ENCODE assay signal across 8 mouse cellular contexts in the genomic region with DNA sequence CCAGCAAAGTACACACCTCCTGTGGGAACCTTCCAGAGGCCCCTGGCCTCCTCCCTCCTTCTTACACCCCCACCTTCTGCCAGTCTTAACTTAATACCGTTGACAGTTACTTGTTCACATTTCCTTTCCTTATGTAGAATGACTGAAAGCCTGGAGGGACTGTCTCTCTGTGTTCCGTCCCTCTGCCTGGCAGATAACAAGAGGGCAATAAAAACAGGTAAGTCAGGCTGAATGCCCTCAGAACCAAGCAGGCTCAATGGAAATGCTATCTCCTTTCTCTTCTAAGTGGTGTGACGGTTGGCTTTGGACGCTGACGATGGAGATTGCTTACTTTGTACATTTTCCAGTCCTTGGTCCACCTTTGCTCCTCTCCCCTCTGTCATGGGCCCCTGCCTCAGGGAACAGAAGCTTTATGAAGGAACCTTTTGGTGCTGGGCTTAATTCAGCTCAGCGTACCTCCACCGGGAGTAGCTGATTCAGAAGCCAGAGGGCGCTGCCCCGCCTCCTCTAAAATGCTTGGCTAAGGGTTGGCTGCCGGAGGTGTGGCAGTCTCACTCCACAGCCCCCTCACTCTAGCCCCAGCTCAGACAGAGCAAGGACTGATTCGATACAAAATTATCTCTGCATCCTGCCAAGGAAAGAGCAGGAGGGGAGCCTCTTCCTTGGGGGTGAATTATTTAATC.
A peak's percentile ranks its signal among the peaks of the same experiment; 100 is the strongest.
DNase-seq lines count a peak whose midpoint lies in the region; ATAC-seq and TF ChIP-seq lines count a peak whose summit lies in the region.

No protein-coding gene starts in this region.

- peak; percentile 45; the same call in 1 of the 2 replicates for ATAC-seq in cerebellum, adult (ENCODE audit: insufficient number of reproducible peaks, low FRiP score, low TSS enrichment)
- ATAC-seq in forebrain, postnatal 0 days, result peak; percentile 91
- 0 out of 2 replicates have a peak, but pooled peaks have one; percentile 40 for ATAC-seq in limb, embryonic 15.5 days (ENCODE audit: insufficient number of reproducible peaks, low FRiP score, low TSS enrichment, low read depth)

- H3K27me3 ChIP-seq in forebrain, postnatal 0 days (ENCODE audit: insufficient read depth, low read length), result no peaks in the 10 kb centered on the region
- H3K27me3 ChIP-seq in limb, embryonic 15.5 days, result no peaks in the 10 kb centered on the region

- TF ChIP-seq CTCF in bone marrow, adult 2 months (IDR thresholded peaks at IDR 0.05; ENCODE audit: control insufficient read depth, insufficient read depth, low read length), result 0 out of 2 replicates have a peak, but pooled peaks have one; percentile 6
- peak; percentile 67 for TF ChIP-seq CTCF in forebrain, postnatal 0 days (IDR thresholded peaks at IDR 0.05; ENCODE audit: low read depth)

- no peaks in the 10 kb centered on the region for H3K9me3 ChIP-seq in forebrain, postnatal 0 days (ENCODE audit: low read length)
- no peaks in the 10 kb centered on the region for H3K9me3 ChIP-seq in limb, embryonic 15.5 days

- H3K27ac ChIP-seq in bone marrow, adult 2 months (ENCODE audit: control insufficient read depth, insufficient read depth, low read depth, low read length, poor library complexity), result no peak overlapping the region
- no peak overlapping the region for H3K27ac ChIP-seq in forebrain, postnatal 0 days (ENCODE audit: low read depth, low read length)
- no peak overlapping the region for H3K27ac ChIP-seq in limb, embryonic 15.5 days

- TF ChIP-seq POLR2A in bone marrow, adult 2 months (IDR thresholded peaks at IDR 0.05; ENCODE audit: borderline replicate concordance, control insufficient read depth, low read depth, low read length), result no peak

- no peak overlapping the region for H3K4me3 ChIP-seq in bone marrow, adult 2 months (replicated peaks; ENCODE audit: control insufficient read depth, low read depth, low read length)
- no peak overlapping the region for H3K4me3 ChIP-seq in forebrain, postnatal 0 days (ENCODE audit: low read depth, low read length)
- H3K4me3 ChIP-seq in limb, embryonic 15.5 days, result no peak overlapping the region

- no peaks in the 10 kb centered on the region for H3K4me1 ChIP-seq in bone marrow, adult 2 months (ENCODE audit: control insufficient read depth, insufficient read depth, low read length)
- 0 out of 2 replicates have a peak, but pooled peaks cover 5% of the 10 kb centered on the region for H3K4me1 ChIP-seq in forebrain, postnatal 0 days (ENCODE audit: insufficient read depth)
- H3K4me1 ChIP-seq in limb, embryonic 15.5 days, result peaks cover 13% of the 10 kb centered on the region

- WGBS in bone marrow, adult 2 months, result 16% methylated on average over 11 of the region's 11 CpGs
- 22% methylated on average over 11 of the region's 11 CpGs for WGBS in forebrain, postnatal 0 days
- 11% methylated on average over 11 of the region's 11 CpGs for WGBS in limb, embryonic 15.5 days

- no peak overlapping the region for H3K9ac ChIP-seq in forebrain, postnatal 0 days
- H3K9ac ChIP-seq in limb, embryonic 15.5 days, result no peak overlapping the region

- no peak overlapping the region for H3K4me2 ChIP-seq in forebrain, postnatal 0 days (ENCODE audit: low read depth)
- no peak overlapping the region for H3K4me2 ChIP-seq in limb, embryonic 15.5 days

- DNase-seq in cerebellum, adult 11 months, result no peak
- peak; percentile 58 for DNase-seq in forebrain, postnatal 0 days
- peak; percentile 16 for DNase-seq in kidney, adult 9 months
- peak; percentile 67 for DNase-seq in ovary, adult 18-20 months (ENCODE audit: low spot score)
- DNase-seq in urinary bladder, postnatal 36 days (ENCODE audit: low spot score in 2 of 2), result peak; percentile 4 to 21

- H3K36me3 ChIP-seq in forebrain, postnatal 0 days (ENCODE audit: insufficient read depth), result no peaks in the 10 kb centered on the region
- H3K36me3 ChIP-seq in limb, embryonic 15.5 days, result no peaks in the 10 kb centered on the region

Comparison
In these comparisons a context has a peak if more than half of its experiments do, and no peak if none do; other contexts are left out.
1. ATAC-seq: peak in every context shown above with its lines; median percentile 91 in forebrain, postnatal 0 days; 45 in cerebellum, adult; 40 in limb, embryonic 15.5 days.